Mouse (Mus musculus) lung, postnatal 0 days (tissue): Measurements from ENCODE around the gene Rab11fip4. TPM values are rescaled to one million over a fixed set of nuclear protein-coding genes. Genes with fewer than 3 reads are reported as not detected.

Experiments used
- ATAC-seq: fragments of 200-750 bp; cut with Nextera tagmentation; 2 replicates; pipeline ENCODE4 v1.8.0; 2017; ENCODE audit warnings: moderate library complexity
- DNase-seq: peaks from one replicate; pipeline ENCODE4 v3.0.0-alpha.2; 2016; ENCODE audit warnings: low spot score
- H3K27ac ChIP-seq: fragments of 300-500 bp; sonication (generic); 2 replicates; pipeline ENCODE4 v1.5.1; 2014; ENCODE audit warnings: antibody characterized with exemption, mild to moderate bottlenecking, low read length, mixed read lengths
- H3K27me3 ChIP-seq: fragments of 300-500 bp; sonication (generic); replicated peaks from 2 replicates; pipeline ENCODE4 v1.6.1; 2014; ENCODE audit warnings: low read length, mixed read lengths; ENCODE audit not compliant: insufficient read depth
- H3K36me3 ChIP-seq: fragments of 300-500 bp; sonication (generic); 2 replicates; pipeline ENCODE4 v1.6.1; 2014; ENCODE audit warnings: low read length, mixed read lengths; ENCODE audit not compliant: insufficient read depth
- H3K4me1 ChIP-seq: fragments of 300-500 bp; sonication (generic); 2 replicates; pipeline ENCODE4 v1.6.1; 2014; ENCODE audit warnings: antibody characterized with exemption, low read depth, low read length, mixed read lengths; ENCODE audit not compliant: insufficient read depth
- H3K4me2 ChIP-seq: fragments of 300-500 bp; sonication (generic); replicated peaks from 2 replicates; pipeline ENCODE4 v1.6.1; 2014; ENCODE audit warnings: low read depth, mild to moderate bottlenecking, low read length, moderate library complexity, mixed read lengths
- H3K4me3 ChIP-seq: fragments of 300-500 bp; sonication (generic); 2 replicates; pipeline ENCODE4 v1.5.1; 2014; ENCODE audit warnings: low read depth, low read length
- H3K9ac ChIP-seq: fragments of 300-500 bp; sonication (generic); replicated peaks from 2 replicates; pipeline ENCODE4 v1.6.1; 2014; ENCODE audit warnings: low read depth, mild to moderate bottlenecking
- H3K9me3 ChIP-seq: fragments of 300-500 bp; sonication (generic); 2 replicates; pipeline ENCODE4 v1.6.1; 2016; ENCODE audit warnings: low read length, mixed read lengths
- CTCF ChIP-seq: IDR thresholded peaks from 2 replicates; pipeline ENCODE4 v1.5.1; 2016; ENCODE audit warnings: antibody characterized with exemption, mild to moderate bottlenecking
- EP300 ChIP-seq: IDR thresholded peaks from 2 replicates; pipeline ENCODE4 v1.6.1; 2016; ENCODE audit warnings: antibody characterized with exemption, mild to moderate bottlenecking, control low read depth
- WGBS: fragments of 180-500 bp; shearing (Covaris S2); extraction: QIAGEN DNeasy Blood & Tissue Kit; methylation state at CpG from one replicate; pipeline ENCODE4 v1.1.7; 2014; 5-methylcytosine and 5-hydroxymethylcytosine counted together
- polyA plus RNA-seq: library from polyadenylated mRNA; unstranded; fragments of >200 nt; fragmentation: Nextera tagmentation; extraction: Ambion mirVana; gene quantifications from 2 replicates; pipeline ENCODE4 v1.2.1, GENCODE M21; 2015

The Rab11fip4 gene
- polyA plus RNA-seq: 0.74 and 1.1 TPM in 2 replicates

- DNase-seq (no peak), ATAC-seq (peak; percentile 40)
- H3K4me3 ChIP-seq: peak within 1 kb of the TSS; percentile 43
- no peaks in the 10 kb centered on the region for H3K36me3 ChIP-seq
- TF ChIP-seq CTCF (no peak), EP300 (no peak)
- no peaks in the 10 kb centered on the region for H3K9me3 ChIP-seq
- no peak within 1 kb of the TSS for H3K9ac ChIP-seq
- no peak within 1 kb of the TSS for H3K27ac ChIP-seq
- peak within 1 kb of the TSS; percentile 86 for H3K4me2 ChIP-seq
- peaks cover 4% of the 10 kb centered on the region; the same call in 1 of the 2 replicates for H3K4me1 ChIP-seq
- peaks cover 33% of the 10 kb centered on the region for H3K27me3 ChIP-seq
- under 1% methylated on average over 49 of the region's 98 CpGs for WGBS
Measured at GRCm38 (mm10) chr11:79590664-79591590, at the start of gene Rab11fip4. TSS of gene Rab11fip4 (plus strand) at chr11:79591212.

GRCm38 (mm10) chr11:79552622-79553021 lies 38.4 kb upstream of the Rab11fip4 start:
- H3K4me3 ChIP-seq: no peak overlapping the region

GRCm38 (mm10) chr11:79560536-79560935 lies 30.5 kb upstream of the Rab11fip4 start:
- no peaks in the 10 kb centered on the region for H3K27me3 ChIP-seq
- no peak for TF ChIP-seq EP300
- no peak for TF ChIP-seq CTCF
- H3K27ac ChIP-seq: no peak overlapping the region
- no peaks in the 10 kb centered on the region for H3K9me3 ChIP-seq
- H3K9ac ChIP-seq: no peak overlapping the region
- H3K4me3 ChIP-seq: no peak overlapping the region
- no peak for DNase-seq
- no peaks in the 10 kb centered on the region for H3K4me1 ChIP-seq
- 90% methylated on average over 4 of the region's 4 CpGs for WGBS
- H3K4me2 ChIP-seq: no peak overlapping the region
- no peak for ATAC-seq
- H3K36me3 ChIP-seq: peaks cover 28% of the 10 kb centered on the region

More at GRCm38 (mm10) chr11:79552622-79553021, 38.4 kb upstream of the Rab11fip4 start:
- TF ChIP-seq CTCF: no peak
- TF ChIP-seq EP300: no peak
- 57% methylated on average over 1 of the region's 1 CpGs for WGBS
- H3K4me1 ChIP-seq: no peaks in the 10 kb centered on the region
- H3K27me3 ChIP-seq: no peaks in the 10 kb centered on the region
- no peak for ATAC-seq
- H3K9ac ChIP-seq: no peak overlapping the region
- H3K9me3 ChIP-seq: no peaks in the 10 kb centered on the region
- DNase-seq: no peak
- H3K4me2 ChIP-seq: no peak overlapping the region
- H3K27ac ChIP-seq: no peak overlapping the region
- H3K36me3 ChIP-seq: peaks cover 33% of the 10 kb centered on the region

GRCm38 (mm10) chr11:79563493-79563892 lies 27.5 kb upstream of the Rab11fip4 start:
- H3K27me3 ChIP-seq: no peaks in the 10 kb centered on the region
- no peaks in the 10 kb centered on the region for H3K4me1 ChIP-seq
- TF ChIP-seq CTCF: no peak
- no peak for TF ChIP-seq EP300
- DNase-seq (no peak), ATAC-seq (no peak)
- H3K4me3 ChIP-seq: no peak overlapping the region
- H3K4me2 ChIP-seq: no peak overlapping the region
- 88% methylated on average over 7 of the region's 7 CpGs for WGBS
- H3K9me3 ChIP-seq: no peaks in the 10 kb centered on the region
- H3K36me3 ChIP-seq: peaks cover 43% of the 10 kb centered on the region
- H3K9ac ChIP-seq: no peak overlapping the region
- H3K27ac ChIP-seq: no peak overlapping the region

GRCm38 (mm10) chr11:79566947-79567346 lies 24.1 kb upstream of the Rab11fip4 start:
- H3K4me3 ChIP-seq: no peak overlapping the region
- 48% methylated on average over 1 of the region's 1 CpGs for WGBS
- H3K4me1 ChIP-seq: no peaks in the 10 kb centered on the region
- DNase-seq: no peak
- TF ChIP-seq EP300: no peak
- no peak for TF ChIP-seq CTCF
- no peak overlapping the region for H3K4me2 ChIP-seq
- no peak overlapping the region for H3K9ac ChIP-seq
- no peaks in the 10 kb centered on the region for H3K9me3 ChIP-seq
- H3K36me3 ChIP-seq: peaks cover 43% of the 10 kb centered on the region
- ATAC-seq: no peak
- H3K27ac ChIP-seq: no peak overlapping the region
- H3K27me3 ChIP-seq: no peaks in the 10 kb centered on the region

GRCm38 (mm10) chr11:79568197-79568911 lies 22.7 kb upstream of the Rab11fip4 start:
- no peaks in the 10 kb centered on the region for H3K27me3 ChIP-seq
- peaks cover 38% of the 10 kb centered on the region for H3K36me3 ChIP-seq
- no peaks in the 10 kb centered on the region for H3K9me3 ChIP-seq
- TF ChIP-seq EP300 (no peak), CTCF (no peak)
- H3K4me2 ChIP-seq: no peak overlapping the region
- H3K9ac ChIP-seq: no peak overlapping the region
- no peak overlapping the region for H3K4me3 ChIP-seq
- ATAC-seq: no peak
- 85% methylated on average over 11 of the region's 11 CpGs for WGBS
- H3K27ac ChIP-seq: no peak overlapping the region
- H3K4me1 ChIP-seq: no peaks in the 10 kb centered on the region
- DNase-seq: no peak
